Mouse (Mus musculus) telencephalon, adult 2 months (tissue): Measurements from ENCODE around the gene Adam23.

Experiments used
- DNase-seq: peaks from one replicate; pipeline ENCODE4 v3.0.0-alpha.2; 2011; ENCODE audit warnings: low read depth, low spot score

The Adam23 gene

DNA sequence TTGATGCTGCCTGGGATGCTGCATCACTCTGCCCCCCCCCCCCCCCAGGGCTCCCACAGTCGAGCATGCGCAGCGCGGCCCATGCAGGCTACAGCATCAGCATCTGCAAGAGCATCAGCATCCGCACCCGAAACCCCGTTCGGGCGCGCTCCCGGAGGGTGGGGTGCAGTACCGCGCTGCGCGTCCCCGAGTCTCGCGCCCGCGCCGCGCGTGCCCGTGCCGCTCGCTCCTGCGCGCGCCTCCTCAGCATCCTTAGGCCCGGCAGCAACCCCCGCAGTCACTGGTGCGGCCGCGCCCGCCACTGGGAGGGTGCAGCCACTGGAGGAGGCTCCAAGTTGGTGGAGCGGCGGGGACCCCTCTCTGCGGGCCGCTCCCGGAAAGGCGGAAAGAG lies at the start of gene Adam23:
Gene Adam23, plus strand, starts transcription at position 236 of the 391 bp plus-strand sequence.
- DNase-seq: peak; percentile 77

DNA sequence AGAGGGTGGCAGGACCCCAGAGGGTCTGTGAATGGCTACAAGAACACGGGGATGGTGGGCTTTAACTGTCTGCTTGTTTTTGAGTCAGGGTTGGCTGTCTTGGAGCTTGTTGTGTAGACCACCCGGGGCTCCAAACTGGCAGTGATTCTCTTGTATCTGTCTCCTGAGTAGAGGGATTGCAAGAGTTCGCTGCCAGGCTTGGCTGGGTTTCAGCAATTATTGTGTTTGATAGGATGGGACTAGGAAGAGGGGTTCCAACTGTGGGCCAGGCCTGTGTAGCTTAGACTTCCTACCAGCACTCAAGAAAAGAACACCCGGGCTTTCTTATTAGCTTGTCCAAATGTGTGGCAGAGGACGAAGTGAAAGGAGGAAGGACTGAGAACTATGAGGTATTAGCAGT lies 44.6 kb upstream of the Adam23 start:
- no peak for DNase-seq

DNA sequence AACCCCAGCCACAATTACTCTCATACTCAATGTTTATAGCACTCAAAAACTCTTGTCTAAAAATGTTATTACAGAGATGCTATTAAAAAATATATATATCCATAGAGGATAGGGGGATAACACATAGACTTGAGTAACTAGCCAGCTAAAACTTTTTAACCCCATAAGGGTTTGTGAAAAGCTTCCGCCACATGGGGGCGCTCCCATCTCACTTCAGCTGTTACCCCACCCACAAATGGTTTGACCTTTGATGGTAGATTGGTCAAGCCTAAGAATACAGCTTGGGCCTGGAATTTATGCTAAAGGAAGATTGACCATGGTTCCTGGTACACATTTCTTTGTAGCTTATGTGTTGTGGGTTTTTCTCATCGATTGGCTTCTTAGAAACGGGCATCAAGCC lies 42.1 kb upstream of the Adam23 start:
- no peak for DNase-seq

DNA sequence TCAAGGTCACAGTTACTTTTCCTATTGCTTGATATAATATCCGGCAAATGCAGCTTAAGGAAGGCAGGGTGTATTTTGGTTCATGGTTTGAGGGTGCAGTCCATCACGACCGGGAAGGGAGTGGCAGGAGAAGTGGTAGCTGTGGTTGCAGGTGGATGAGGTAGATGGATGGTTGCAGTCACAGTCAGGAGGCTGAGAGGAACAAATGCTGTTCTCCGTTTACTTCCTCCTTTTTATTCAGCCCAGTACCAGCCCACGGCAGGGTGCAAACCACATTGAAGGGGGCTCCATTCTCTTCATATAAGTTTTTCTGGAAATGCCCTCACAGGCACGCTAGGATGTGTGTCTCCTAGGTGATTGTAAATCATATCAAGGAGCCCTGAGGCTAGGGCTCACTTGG lies 37.3 kb upstream of the Adam23 start:
- DNase-seq: no peak

DNA sequence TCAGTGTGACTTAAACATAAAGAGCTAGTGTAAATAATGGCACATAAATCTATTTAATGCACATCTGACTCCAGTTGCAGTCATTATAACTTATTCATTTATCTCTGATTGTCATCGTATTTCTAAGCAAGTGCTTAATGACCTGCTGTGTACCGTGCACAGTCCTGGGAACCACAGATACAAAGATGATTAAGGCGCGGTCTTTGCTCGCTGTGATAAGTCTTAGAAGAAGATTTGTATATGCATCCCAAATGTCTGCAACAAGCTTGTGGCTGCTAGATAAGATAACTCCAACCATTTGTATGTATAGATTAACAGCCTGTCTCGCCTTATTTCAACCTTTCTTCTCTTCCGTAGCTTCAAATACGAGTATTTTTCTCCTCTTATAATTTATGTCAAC lies 27.2 kb upstream of the Adam23 start:
- no peak for DNase-seq

DNA sequence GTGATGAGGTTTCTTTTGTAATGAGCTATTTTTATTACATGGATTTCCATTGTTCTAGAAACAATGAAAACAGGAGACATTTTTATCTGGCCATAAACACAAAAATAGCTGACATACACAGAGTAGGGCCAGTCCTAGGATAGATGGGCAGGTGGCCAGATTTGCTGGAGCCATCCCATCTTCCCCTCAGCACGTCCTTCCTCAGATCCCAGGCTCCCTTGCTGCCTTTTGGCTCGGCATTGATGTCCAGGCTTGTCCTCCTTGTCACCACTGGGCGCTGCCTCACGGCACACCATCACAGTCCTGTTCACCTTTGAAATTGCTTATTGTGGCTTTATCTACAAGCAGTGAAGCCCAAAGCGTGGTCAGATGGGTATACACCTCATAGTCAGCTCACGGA lies 15.0 kb upstream of the Adam23 start:
- DNase-seq: no peak

DNA sequence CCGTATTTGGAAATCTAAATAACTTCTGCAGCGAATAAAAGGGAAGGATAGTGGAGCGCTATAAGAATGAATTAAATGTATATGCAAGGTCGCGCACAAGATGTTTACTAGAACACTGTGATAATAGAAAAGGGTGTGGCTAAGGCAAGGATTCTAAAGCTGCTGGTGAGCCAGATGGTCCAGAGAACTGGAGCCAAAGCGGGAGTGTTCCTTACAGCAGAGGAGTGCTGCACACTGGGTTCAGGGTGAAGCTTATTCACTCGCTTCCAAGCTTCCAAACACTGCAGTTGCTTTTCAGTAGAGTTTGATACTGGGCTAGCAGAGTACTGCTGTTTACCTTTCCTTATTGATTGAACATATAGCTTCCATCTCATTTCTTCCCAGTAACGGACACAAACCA lies 14.5 kb upstream of the Adam23 start:
- DNase-seq: no peak

DNA sequence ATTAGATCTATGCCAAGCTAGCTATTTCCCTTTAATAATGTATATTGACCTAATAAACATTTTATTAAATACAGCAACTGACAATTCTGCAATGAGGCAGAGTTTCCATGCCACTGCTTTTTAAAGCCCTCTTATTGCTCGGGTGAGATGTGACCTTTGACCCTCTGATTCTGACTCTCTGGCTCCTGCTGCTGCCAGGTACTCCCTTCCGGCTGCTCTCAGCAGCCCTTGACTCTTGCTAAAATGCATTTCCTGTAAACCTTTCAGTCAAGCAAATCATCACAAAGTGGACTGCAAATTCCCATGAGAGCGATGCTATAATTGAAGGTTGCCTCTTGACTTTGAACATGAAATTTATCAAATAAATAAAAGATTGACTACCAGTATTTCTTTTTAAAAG lies 13.8 kb upstream of the Adam23 start:
- no peak for DNase-seq

DNA sequence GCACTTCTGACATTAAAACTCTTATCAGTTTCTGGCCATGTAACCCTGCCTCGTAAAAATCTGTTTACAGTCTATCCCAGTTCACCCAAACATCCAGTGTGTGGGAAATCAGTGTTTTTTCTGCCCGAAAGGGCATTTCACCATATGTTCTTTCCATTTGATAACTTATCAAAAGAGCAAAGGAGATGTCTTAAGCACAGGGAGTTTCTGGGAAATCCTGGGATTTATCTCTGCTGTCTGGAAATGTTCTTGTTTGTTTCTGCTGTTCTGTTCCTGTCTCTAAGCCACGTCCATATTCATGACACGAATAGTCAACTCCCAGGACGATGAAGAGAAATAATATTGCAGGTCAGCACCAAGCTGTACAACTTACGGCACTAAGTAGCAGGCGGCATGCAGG lies 11.6 kb upstream of the Adam23 start:
- DNase-seq: no peak

DNA sequence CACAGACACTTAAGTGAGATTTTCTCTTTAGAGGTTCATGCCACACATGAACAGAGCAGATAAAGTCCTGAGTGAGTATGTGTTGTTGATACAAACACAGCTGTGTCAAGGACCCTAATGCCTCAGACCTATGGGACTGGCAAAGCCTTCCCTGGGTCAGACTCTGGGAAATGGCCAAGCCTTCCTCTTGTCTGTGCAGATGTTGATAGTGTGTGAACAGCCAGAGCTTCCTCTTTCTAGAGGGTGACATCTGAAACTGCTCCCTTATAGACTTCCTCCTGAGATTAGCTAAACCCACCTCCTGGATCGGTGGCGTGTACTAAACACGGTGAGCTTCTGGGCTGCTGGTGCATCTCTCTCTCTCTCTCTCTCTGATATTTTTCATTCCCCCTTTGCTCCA lies 8.2 kb upstream of the Adam23 start:
- no peak for DNase-seq

DNA sequence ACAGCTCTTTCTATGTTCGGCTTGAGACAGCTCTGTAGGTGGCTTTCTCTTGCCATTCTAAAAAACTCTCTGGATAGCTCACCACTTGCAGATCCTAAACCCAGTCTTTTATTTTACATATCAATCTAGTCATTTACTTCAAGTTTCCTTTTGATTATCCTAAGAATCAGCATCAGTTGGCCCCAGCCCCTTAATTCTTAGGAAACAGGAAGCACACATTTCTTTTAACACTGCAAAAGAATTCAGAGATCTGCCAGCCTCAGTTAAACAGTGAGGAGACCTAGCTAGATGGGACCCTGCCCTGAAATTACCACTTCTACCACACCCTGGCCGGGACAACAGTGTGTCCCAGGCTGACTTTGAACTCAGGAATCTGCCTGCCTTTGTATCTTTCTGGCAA lies 3.5 kb upstream of the Adam23 start:
- no peak for DNase-seq

DNA sequence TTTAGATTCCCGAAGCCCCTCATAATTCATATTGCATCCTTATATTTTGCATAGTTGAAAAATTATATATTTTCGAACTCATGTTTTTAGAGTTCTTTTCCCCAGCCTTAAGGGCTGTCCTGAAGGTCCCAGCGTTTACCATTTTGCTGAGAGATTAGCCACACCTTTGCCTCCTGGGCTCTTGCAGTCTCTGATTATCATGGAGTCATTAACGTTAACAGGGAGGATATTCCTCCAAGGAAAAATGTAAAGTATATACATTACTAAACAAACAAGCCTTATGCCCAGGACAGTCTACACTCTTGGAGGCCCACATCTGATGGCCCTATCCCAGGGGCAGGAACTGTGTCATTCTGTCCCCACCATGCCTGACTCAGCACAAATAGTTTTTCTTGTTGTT lies 3.1 kb upstream of the Adam23 start:
- no peak for DNase-seq

DNA sequence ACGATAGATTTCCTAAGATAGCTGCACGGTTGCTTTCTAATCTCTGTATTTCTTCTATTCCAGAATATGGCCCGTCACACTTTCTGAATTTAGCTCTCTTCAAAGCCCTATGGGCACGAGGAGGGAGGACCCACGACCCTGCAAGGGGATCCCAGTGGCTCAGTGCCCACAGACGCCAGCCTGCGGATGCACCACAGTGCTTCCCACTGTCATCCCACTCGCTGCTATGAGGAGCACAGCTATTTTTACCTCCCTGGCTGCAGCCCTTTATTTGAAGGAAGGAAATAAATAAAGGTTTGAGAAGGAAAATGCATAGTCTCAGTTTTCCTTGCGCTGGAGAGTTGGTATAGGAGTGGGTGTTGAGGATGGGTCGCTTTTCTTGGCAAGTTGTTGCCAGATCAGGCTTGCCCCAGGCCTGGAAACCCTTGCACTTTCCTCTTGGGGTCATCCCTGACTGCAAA lies 512 bp upstream of the Adam23 start:
- DNase-seq: peak; percentile 48

DNA sequence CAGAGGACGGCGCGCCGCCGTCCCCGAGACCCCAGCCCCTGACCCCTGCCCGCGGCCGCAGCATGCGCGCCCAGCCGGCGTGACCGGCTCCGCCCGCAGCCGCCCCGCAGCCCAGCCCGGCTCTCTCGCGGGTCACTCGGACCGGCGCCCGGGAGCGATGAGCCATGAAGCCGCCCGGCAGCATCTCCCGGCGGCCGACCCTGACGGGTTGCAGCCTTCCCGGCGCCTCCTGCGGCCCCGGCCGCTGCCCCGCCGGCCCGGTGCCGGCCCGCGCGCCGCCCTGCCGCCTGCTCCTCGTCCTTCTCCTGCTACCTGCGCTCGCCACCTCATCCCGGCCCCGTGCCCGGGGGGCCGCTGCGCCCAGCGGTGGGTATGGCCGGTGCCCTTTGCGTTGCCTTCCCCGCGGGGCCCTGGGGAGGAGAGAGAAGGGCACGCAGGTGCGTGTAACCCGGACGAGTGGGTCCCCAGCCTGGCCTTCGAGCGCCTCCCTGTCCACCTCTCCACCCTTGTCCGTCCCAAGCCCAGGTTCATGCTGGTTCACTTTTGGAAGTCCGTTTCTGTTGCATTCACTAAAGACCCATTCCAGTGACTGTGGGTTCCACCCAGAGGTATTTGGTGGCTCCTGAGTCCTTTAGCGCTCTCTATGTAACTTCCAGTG lies 485 bp downstream of the Adam23 start:
- peak; percentile 32 for DNase-seq

DNA sequence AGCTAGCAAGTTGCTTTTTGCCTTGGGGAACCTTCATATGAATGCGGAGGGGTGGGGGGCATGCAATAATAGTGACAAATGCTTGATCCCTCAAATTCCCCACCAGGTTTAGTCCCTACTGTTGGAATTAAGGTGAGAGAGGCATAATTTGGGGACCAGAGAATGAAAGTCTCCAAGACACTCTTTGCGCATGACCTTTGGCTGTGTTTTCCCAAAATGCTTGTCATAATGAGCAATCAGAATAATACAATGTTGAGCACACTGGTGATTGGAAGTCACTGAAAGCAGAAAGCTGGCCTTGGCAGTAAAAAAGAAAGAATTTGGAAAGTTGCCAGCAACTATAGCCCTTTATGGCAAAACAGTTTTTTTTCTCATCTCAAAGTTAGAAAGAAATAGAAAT lies 1.0 kb downstream of the Adam23 start:
- no peak for DNase-seq

DNA sequence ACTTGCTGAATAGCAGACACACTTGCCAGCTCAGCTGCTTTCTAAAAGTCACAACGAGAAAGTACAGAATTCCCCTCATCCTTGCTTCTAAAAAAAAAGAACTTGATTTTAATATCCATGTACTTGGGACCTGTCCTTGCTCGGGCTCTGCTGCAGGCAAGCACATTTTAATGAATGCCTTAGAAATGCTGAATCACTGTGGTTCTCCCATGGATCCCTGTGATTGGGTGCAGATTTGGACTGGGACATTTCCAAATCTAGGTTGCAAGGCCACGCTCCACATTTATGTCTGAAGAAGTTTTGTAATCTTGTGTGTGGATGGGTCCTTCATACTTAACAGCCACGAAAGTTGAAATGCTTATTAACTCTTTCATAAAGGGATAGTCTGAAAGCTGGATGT lies 4.4 kb downstream of the Adam23 start:
- no peak for DNase-seq

DNA sequence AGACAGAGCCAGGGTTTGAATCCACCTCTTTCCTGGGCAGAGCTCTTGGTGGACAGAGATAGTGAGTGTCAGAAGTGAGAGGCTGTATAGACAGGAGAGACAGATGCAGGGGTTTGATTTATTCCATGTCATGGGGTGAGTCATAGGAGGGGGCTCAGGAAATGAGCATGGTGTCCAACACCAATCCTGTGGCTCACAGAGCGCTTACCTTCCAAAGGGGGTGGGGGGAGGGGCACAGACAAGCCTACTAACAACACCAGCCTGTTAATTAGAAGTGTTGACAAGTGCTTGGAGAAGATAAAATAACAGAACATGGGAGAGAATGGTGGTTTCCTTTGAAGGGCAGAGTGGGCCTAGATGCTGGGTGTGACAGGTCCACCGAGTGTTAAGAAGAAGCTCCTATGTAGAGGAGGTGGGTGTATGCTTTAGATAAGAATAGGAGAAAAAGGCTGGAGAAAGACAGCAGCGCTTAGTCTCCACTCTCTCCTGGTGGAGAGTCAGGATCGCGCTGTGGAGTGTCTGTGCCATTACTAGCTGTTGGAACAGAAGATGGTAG lies 7.7 kb downstream of the Adam23 start:
- DNase-seq: no peak

DNA sequence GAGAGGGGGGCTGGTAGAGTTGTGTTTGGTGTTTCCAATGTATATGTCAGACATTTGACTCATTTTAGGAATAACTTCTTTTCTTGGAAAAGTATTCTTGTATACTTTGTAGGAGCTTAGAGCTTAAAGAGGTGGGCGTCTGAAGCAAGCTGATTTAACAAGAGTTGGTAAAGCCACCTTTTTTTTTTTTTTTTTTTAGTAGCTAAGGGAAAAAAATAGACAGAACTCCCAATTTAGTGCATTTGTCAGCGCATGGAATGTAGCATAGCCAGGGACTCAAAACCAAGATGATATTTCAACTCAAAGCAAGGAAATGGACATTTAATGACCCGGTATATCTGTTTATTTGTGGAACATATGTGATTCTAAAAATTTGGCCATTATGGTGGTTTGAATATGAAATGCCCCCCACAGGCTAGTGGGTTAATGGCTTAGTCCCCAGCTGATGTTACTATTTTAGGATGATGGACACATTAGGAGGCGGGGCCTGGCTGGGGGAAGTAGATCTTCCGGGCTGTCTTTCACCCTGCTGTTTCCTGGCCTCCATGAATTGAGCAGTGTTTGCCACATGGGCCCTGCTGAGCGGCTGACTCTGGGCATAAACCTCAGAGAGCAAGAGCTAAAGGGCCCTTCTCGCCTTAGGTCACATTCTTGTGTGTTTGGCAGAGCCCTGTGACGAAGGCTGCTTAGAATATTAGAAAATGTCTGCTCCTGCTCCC lies 12.3 kb downstream of the Adam23 start:
- DNase-seq: peak; percentile 51

DNA sequence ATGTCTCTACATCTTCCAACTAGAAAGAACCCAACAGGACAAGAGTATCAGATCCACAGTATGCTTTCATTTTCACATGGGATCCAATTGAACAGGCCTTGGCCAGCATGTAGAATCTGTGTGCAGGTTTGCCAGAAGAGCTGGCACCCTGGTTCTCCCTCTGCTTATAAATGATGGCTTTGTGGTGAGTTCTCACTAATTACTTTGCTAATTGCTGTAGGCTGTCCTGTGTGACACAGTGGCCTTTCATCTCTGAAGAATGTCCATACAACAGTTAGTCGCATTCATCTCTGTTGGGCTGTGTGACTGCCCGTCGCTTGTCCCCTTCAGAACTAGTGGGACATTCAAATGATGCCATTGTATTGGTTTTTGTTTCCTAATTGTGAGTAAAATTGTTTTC lies 13.5 kb downstream of the Adam23 start:
- no peak for DNase-seq

DNA sequence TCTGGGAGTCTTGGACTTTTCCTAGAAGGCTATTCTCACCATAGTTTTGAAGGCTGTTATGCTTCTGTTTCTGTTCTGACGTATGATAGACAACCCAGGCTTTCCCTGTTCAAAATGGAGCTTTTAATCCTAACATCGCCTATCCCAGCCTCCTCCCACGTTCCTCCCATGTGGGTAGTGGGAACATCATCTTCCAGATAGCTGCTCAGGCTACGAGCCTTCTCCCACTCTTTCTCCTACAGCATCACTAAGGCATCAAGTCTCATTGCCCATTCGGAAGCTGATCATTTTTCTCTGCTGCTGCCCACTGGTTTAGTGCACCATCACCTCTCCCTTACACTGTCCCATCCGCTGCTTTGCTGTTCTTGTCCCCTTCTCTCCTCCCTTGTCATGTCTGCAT lies 14.2 kb downstream of the Adam23 start:
- DNase-seq: no peak

DNA sequence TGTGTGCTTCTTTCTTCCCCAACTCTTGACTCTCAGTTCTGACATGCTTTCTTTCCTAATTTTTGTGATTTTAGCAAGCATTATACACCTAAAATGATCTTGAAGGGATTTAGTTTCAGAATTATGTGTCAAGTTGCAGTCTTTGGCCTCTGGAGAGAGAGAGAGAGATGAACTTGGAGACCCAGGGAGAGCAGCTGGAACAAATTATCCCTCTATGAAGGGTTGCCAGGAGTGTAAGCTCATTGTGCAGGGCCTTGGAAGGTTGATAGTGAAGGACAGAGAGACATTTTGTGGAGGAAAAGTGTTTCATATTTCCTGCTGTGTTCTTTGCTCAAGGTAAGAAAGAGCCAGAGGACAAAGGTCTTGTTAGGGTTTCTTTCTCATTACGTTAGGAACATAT lies 18.8 kb downstream of the Adam23 start:
- DNase-seq: no peak

DNA sequence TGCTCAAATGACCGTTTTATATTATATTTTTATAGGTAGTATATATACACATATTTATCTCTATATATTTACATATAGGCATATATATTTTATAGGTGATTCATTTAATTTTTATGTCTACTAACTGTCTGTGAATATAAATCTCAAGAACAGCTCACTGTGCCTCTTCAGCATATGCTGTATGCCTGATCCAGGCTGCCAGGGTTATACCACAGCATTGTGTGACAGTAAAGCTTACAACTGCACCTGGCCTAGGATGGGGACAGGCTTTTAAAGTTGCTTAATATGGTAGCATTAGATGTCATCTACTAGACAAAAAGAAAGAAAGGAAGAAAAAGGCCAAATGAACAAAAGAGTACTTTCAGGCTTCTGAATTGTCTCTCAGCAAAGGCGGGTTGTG lies 27.6 kb downstream of the Adam23 start:
- no peak for DNase-seq

DNA sequence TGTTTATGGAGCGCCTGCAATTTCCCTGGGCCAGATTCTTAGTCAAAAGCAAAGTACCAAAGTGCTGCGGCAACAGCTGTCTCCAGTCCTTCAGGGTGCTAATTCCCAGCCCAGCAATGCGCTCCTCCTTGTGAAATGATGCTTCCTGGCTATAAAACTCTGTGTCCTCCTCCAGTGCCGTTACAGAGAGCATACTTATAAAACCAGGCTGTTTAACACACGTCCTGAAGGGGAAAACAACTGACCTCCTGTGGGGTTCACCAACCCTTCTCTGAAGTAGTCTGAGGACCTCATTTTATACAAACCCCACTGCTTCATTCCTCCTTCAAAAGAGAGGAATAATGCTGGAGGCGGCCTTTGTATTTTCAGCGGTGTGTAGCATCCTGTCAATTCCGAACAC lies 28.0 kb downstream of the Adam23 start:
- DNase-seq: no peak
